9 mouse cellular contexts compared by ENCODE assay signal in genomic region chr9:106306662-106307351, GRCm38 (mm10). TPM values are rescaled to one million over a fixed set of nuclear protein-coding genes. Genes with fewer than 3 reads are reported as not detected.
DNase-seq lines count a peak whose midpoint lies in the region; ATAC-seq lines count a peak whose summit lies in the region.
"Had no signal": no experiment of that assay in that cellular context is flagged by ENCODE, and none has a peak within 500 bp of the region (broad histone marks: within the 10 kb centered on the region; RNA-seq: fewer than 3 reads in every experiment).

No protein-coding gene starts in this region.

- DNase-seq in MEL-GATA-1-ER (ENCODE audit: extremely low read depth, low read depth), result peak; percentile 23
- DNase-seq in cerebellum, adult 11 months, result peak; percentile 64
- peak; percentile 76 to 81 for DNase-seq in layer of hippocampus, postnatal 14 days (ENCODE audit: low spot score in 2 of 2)
- DNase-seq in lung, postnatal 36 days, result peak; percentile 89
- peak; percentile 85 for DNase-seq in retina, embryonic 14.5 days (ENCODE audit: low spot score)
- peak; percentile 69 for DNase-seq in urinary bladder, postnatal 25 days (ENCODE audit: low spot score)

- no peak overlapping the region for H3K27ac ChIP-seq in forebrain, embryonic 16.5 days (ENCODE audit: low read length)
- no peak overlapping the region for H3K27ac ChIP-seq in hindbrain, embryonic 13.5 days
- H3K27ac ChIP-seq: heart, embryonic 13.5 days had no signal

- no peaks in the 10 kb centered on the region for H3K36me3 ChIP-seq in forebrain, embryonic 16.5 days (ENCODE audit: control insufficient read depth, insufficient read depth)
- peaks cover 3% of the 10 kb centered on the region; the same call in 1 of the 2 replicates for H3K36me3 ChIP-seq in hindbrain, embryonic 13.5 days

- H3K9me3 ChIP-seq in forebrain, embryonic 16.5 days (ENCODE audit: control insufficient read depth, low read length), result no peaks in the 10 kb centered on the region
- no peaks in the 10 kb centered on the region for H3K9me3 ChIP-seq in hindbrain, embryonic 13.5 days
- H3K9me3 ChIP-seq: heart, embryonic 13.5 days had no signal

- no peak overlapping the region for H3K4me3 ChIP-seq in forebrain, embryonic 16.5 days (replicated peaks; ENCODE audit: low read length)
- H3K4me3 ChIP-seq in hindbrain, embryonic 13.5 days, result no peak overlapping the region
- H3K4me3 ChIP-seq: heart, embryonic 13.5 days had no signal

- no peak overlapping the region for H3K4me2 ChIP-seq in forebrain, embryonic 16.5 days (ENCODE audit: low read length)
- no peak overlapping the region for H3K4me2 ChIP-seq in hindbrain, embryonic 13.5 days
- H3K4me2 ChIP-seq: heart, embryonic 13.5 days had no signal

- H3K4me1 ChIP-seq in forebrain, embryonic 16.5 days (replicated peaks; ENCODE audit: control insufficient read depth, insufficient read depth, low read length), result no peaks in the 10 kb centered on the region
- H3K4me1 ChIP-seq in hindbrain, embryonic 13.5 days (replicated peaks), result no peaks in the 10 kb centered on the region

- no peak overlapping the region for H3K9ac ChIP-seq in forebrain, embryonic 16.5 days (replicated peaks; ENCODE audit: low read depth, low read length)
- H3K9ac ChIP-seq in hindbrain, embryonic 13.5 days, result no peak overlapping the region
- H3K9ac ChIP-seq: heart, embryonic 13.5 days had no signal

- peak; percentile 72 for ATAC-seq in forebrain, embryonic 16.5 days
- ATAC-seq in hindbrain, embryonic 13.5 days (ENCODE audit: low FRiP score), result 0 out of 2 replicates have a peak, but pooled peaks have one; percentile 59

- no peaks in the 10 kb centered on the region for H3K27me3 ChIP-seq in forebrain, embryonic 16.5 days (replicated peaks; ENCODE audit: control insufficient read depth, insufficient read depth, low read length)
- H3K27me3 ChIP-seq in hindbrain, embryonic 13.5 days, result no peaks in the 10 kb centered on the region
- H3K27me3 ChIP-seq: heart, embryonic 13.5 days had no signal

- WGBS in forebrain, embryonic 16.5 days, result 44% methylated on average over 8 of the region's 8 CpGs
- 47% methylated on average over 8 of the region's 8 CpGs for WGBS in hindbrain, embryonic 13.5 days

RNA-seq across cellular contexts. Expression of gene Poc1a, which starts 25.9 kb away (rescaled TPM):
- 10.5 and 11.6 TPM in 2 replicates for polyA plus RNA-seq in forebrain, embryonic 16.5 days (2015; fragmentation: Nextera tagmentation; extraction: Ambion mirVana)
- 8.9 and 9.2 TPM in 2 replicates for polyA plus RNA-seq in hindbrain, embryonic 13.5 days (2015; fragmentation: Nextera tagmentation; extraction: Ambion mirVana)
- total RNA-seq in layer of hippocampus, postnatal 14 days (2021), result 10 to 100 TPM in 1 of 2 experiments, 1 to 10 TPM in 1; 8.5 to 12.0 TPM

RNA-seq across cellular contexts. Expression of gene Alas1, which starts 58.4 kb away (rescaled TPM):
- polyA plus RNA-seq in forebrain, embryonic 16.5 days (2015; fragmentation: Nextera tagmentation; extraction: Ambion mirVana), result 101 and 109 TPM in 2 replicates
- 93.1 and 101 TPM in 2 replicates for polyA plus RNA-seq in hindbrain, embryonic 13.5 days (2015; fragmentation: Nextera tagmentation; extraction: Ambion mirVana)
- total RNA-seq in layer of hippocampus, postnatal 14 days (2021), result 100 to 1,000 TPM; 153 to 174 TPM

Comparison
In these comparisons a context has a peak if more than half of its experiments do, and no peak if none do; other contexts are left out.
1. DNase-seq: peak in every context shown above with its lines; median percentile 89 in lung, postnatal 36 days; 85 in retina, embryonic 14.5 days; 78 in layer of hippocampus, postnatal 14 days; 69 in urinary bladder, postnatal 25 days; 64 in cerebellum, adult 11 months; 23 in MEL-GATA-1-ER.